Mouse (Mus musculus) lung, postnatal 14 days (tissue): ENCODE measurements around the gene Ets2.
"Not testable (repeated sequence)": the region's sequence is repeated elsewhere in the genome, so short reads cannot be mapped to it uniquely, and the experiment has no call there.

Source experiments
- DNase-seq: peaks from one replicate; pipeline ENCODE4 v3.0.0; 2021

Ets2 gene

GRCm38 (mm10) chr16:95736059-95736458 lies 34.2 kb downstream of the Ets2 start:
- DNase-seq, result no peak

GRCm38 (mm10) chr16:95736470-95736869 lies 34.6 kb downstream of the Ets2 start:
- DNase-seq, result no peak

GRCm38 (mm10) chr16:95739522-95739921 lies 37.6 kb downstream of the Ets2 start:
- no peak for DNase-seq

- DNase-seq, result peak; percentile 42
Observed at GRCm38 (mm10) chr16:95741358-95741757, 39.5 kb downstream of the Ets2 start.

DNA sequence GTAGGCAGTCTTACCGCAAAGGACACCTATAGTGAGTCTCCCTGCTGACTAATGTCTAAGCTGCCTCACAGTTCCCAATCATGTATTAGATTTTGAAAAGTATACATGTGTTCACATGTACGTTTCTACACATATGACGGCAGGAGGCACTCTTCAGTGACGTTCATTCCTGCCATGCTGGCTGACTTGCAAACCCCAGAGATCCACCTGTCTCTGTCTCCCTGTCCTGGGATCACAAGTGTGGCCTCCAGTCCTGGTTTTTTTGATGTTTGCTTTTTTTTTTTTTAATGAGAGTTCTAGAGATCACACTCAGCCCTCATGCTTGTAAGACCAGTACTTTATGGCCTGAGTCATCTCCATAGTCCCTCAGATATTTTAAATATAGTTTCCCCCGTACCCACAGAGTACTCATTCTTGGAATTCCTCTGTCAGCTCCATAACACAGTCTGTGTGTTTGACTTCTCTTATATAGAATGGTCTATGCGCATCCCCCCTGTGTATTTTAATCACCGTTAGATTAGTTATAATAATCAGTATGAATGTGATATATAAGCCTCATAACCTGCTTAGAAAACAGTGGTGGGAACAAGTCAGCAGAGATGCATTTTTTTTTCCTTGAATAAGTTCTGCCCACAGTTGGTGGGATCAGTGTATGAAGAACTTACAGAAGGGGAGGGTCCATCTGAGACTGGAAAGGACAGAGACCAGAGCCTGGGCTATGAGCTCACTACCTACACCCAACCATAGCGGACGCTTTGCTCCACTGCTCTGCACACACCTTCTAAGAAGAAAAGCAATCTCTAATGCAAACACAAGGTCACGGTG lies 40.3 kb downstream of the Ets2 start:
- DNase-seq, result no peak

DNA sequence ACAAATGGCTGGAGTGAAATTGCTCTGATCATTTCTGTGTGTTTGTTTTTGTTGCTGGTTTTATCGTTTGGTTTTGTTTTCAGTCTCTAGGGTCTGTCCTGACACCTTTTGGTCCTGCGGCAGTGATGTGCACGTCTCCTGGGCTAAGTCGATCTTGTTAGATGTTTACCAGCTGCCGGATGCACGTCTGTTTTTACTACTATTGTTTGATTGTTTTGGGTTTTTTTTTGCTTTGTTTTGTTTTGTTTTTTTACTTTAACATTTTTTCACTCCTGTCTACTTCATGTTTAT lies 40.8 kb downstream of the Ets2 start:
- DNase-seq, result no peak

DNA sequence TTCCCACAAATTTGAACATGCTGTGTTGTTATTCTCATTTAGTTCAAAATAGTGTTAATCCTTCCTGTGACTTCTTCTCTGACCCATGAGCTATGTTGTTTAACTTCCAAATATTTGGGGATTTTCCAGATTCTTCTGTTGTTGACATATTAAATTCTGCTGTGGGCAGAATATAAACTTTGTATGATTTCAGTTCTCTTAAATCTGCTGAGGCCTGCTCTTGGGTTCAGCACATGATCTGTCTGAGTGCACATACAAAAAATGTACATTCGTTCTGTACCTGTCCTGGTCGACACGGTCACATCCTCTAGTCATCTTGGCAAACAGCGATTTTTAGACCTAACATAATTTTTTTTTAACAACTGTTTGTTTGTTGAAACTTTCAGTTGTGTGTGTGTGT lies 41.2 kb downstream of the Ets2 start:
- DNase-seq, result no peak

GRCm38 (mm10) chr16:95744771-95745170 lies 42.9 kb downstream of the Ets2 start:
- DNase-seq, result no peak

GRCm38 (mm10) chr16:95745685-95746084 lies 43.8 kb downstream of the Ets2 start:
- no peak for DNase-seq

DNA sequence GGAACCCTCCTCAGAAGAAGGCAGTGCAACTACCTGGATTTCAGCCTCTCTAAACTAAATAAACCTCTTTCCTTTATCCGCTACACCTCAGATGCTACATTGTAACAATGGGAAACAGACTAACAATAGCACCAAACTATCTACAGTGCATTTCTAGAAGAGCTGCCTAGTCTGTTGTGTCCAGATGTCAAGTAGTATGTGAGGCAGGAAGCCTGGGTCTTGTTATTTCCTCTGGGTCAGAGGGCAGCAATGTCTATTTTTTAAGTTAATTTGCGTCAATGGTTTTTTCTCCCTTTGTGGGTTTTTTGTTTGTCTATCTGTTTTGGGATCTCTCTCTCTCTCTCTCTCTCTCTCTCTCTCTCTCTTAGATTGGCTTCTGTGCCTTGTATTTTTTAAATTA lies 44.7 kb downstream of the Ets2 start:
- no peak for DNase-seq

DNA sequence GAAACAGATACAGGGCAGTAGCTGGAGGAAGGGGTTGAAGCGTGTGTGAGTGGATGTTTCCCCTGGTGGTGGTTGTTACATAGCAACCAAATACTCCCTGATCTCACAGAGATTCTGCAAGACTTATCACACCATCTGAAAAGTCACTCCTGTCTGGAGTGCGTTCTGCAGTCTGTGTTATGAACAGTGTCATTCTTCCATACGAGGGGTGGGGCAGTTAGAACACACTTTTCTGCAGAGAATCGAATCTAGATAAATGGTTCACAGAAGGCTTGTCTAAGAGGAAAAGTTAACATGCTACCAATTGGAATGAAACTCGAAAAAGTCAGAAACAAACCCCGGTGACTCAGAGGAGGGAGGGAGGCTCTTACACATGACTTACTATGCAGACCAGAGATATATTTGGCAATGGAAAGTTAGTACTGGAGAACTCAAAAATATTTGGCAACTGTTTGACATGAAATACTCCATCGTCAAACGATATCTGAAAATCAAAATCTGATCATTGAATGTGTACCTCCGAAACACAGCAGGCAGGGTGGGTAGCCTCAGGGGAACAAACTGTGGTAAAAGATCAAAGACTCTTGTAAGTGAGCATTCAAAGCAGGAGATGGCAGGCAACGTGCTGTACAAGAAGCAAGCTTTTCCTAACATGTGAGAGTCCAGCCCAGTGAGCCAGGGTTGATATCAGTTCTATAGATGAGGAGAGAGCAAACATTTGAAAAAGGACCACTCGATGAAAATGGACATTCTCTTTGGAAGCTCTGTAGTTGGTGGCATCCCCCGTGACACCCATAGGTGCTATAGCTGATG lies 47.6 kb downstream of the Ets2 start:
- DNase-seq, result no peak

- peak; percentile 63 for DNase-seq
Observed at GRCm38 (mm10) chr16:95750211-95750629, 48.3 kb downstream of the Ets2 start.

- no peak for DNase-seq
Observed at GRCm38 (mm10) chr16:95752502-95752901, 50.6 kb downstream of the Ets2 start.

GRCm38 (mm10) chr16:95753295-95753694 lies 51.4 kb downstream of the Ets2 start:
- DNase-seq, result no peak

DNA sequence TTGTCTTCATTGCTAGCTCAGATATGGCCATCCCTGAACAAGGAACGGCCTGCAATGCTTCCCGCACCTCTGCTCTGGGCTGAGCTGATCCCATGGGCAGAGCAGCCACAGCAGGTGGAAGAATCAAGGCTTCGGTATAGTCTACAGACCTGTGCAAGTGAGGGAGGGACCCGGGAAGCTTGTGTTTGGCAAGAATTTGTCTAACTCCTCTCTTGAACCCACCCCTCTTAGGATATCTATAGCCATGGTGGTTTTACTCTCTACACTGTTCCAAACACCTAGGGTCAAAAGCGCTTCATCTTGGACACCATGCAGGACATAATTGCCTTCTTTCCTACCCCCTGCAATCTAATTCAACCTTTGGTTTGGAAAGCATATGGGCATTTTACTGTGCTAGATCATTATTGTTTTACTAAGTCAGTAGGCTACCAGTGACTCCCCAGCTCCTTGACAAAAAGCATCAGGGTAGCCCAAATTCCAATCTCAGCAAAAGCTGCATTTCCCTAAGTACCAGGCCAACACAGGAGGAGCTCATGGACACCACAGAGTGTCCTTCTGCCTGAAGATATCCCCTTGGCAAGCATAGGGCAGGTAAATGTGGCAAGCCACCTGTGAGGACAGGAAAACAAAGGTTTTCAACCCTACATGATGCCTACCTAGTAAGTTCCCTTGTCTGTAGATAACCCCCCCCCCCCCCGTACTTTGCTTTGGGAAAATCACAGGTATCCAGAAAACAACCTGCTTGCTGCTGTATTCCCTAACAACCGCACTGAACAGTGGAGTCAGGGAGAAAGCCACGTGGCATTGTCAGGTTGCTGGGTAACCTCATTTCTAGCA lies 57.5 kb downstream of the Ets2 start:
- no peak for DNase-seq

GRCm38 (mm10) chr16:95759988-95760391 lies 58.1 kb downstream of the Ets2 start:
- DNase-seq, result no peak

DNA sequence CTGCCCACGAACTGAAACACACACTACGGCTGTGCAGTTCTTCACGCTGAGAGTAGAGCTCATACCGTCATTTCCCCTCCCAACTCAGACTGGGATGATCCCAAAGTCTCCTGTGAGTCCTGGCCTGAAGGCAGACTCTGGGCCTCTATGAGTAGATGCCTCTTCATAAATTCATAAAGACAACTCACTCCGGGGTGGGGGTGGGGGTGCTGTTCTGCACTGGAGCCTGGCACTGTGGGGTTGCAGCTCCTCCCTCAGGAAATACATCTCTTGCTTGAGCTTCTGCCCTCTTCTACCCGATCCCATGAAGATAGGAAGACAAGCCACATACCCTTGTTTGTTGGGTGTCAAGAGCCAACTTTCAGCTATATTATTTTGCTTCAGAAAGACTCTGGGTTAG lies 59.9 kb downstream of the Ets2 start:
- no peak for DNase-seq

DNA sequence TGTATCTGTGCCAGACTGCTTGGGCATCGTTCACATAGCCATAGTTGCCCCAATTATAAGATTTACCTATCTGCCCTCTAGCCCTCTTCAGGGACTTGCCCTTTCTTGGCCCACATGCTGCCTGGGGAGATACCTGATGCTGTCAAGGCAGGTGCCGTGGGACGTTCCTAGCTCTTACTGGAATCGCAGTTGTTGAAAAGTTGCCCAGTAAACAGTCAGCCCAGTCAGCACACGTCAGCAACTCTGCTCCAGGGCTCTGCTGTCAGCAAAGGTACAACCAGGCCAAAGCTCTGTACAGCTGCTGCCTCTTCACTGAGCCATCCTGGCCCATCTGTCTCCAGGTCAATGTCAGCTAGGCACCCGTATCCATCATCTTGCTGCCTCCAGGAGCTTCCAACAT lies 61.3 kb downstream of the Ets2 start:
- DNase-seq, result no peak

- not testable (repeated sequence) for DNase-seq
Observed at GRCm38 (mm10) chr16:95764041-95764440, 62.2 kb downstream of the Ets2 start.

DNA sequence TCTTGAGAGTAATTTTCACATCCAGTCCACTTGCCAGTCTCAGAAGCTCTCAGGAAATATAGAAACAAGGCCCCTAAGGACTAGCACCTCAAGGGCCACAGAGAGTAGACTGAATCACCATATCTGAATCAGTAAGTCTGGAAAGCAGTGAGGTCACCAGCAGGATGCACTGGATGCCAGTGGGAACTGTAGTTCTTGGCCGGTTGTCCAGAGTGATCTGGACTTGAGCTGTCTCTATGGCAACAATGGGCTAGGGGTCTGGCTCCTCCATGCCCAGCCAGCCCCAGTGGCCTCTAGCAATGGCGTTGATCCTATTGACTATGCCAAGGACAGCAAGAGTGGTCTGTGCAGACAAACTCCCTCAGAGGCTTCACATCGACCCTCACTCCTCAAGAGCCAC lies 64.3 kb downstream of the Ets2 start:
- DNase-seq, result no peak

DNA sequence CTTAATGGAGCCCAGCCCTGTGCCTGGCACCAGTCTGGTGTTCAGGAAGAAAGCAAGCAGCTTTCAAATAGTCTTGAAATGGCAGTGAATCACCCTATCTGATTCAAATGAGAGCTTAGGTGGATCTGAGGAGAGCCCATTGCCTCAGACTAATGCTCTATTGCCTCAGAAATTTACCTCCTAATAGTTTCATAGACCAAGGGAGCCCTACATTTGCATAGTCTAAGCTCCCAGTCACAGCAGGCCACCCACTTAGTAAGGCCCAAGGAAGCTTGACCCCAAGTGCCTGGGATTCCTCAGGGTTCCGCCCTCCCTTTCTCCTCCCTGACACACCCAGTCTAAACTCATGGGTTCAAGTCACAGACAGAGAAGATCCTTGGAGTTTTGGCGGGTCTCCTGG lies 65.4 kb downstream of the Ets2 start:
- no peak for DNase-seq

- DNase-seq, result peak; percentile 46
Observed at GRCm38 (mm10) chr16:95769066-95769995, 67.5 kb downstream of the Ets2 start.
